Mouse (Mus musculus) megakaryocyte progenitor cell, adult 5-6 weeks (primary cell): Measurements from ENCODE around the gene Gjc1. TPM values are rescaled to one million over a fixed set of nuclear protein-coding genes. Genes with fewer than 3 reads are reported as not detected.

Experiments used
- ATAC-seq: replicated peaks from 2 replicates; pipeline ENCODE4 v1.8.0; 2016; ENCODE audit warnings: mild to moderate bottlenecking, moderate TSS enrichment, inconsistent platforms; ENCODE audit not compliant: poor library complexity
- total RNA-seq, 2 experiments: library from RNA; stranded (forward) in 1 of 2; stranded (reverse) in 1 of 2; fragments of 157-497, 149-512 nt in 1 of 2; fragments of 200-1000 nt in 1 of 2; gene quantifications; 2 replicates each; pipeline versions ENCODE4 v1.2.3 to v1.2.4; 2015 to 2017

Gene Gjc1
- total RNA-seq, 2 experiments from 2014 or later: not detected

DNA sequence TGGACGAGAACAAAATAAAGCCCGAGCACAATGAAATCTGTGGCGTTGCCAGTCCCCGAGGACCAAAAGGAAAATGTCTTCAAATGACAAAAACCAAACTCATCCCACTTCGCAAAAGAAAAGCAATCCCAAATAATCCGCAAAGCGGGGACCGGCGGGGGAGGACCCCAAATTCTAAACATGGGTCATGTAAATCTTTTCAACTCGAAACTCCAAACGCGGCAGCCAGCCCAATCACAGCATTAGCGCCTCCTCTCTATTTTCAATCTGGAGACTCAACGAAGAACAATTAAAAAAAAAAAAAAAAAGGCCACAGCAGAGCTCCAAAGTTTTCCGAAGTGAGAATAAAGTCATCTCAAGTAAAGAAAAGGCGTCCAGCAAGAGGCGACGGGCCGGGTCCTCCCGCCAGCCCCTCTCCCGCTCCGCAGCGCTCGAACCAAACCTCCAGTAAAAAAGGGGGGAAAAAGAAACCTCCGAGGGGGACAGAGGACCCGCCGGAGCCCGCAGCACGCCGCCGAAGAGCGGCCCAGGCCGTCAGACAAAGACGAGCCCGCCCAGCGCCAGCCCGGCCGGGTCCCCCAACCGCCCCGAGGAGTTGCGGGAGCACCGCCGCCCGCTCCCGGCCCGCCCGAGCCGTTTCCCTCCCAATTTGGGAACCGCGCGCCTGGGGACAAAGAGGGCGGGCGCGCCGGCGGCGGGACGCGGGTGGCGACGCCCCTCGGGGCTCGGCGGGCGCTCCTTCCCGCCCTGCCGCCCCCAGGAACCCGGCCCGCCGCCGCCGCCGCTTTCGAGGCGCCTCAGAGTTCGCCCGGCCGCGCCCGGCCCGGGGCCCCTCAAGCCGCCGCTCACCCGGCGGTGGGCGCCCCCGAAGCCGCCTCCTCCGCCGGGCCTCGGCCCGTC, 1.1 kb downstream of the Gjc1 start:
- ATAC-seq: no peak

DNA sequence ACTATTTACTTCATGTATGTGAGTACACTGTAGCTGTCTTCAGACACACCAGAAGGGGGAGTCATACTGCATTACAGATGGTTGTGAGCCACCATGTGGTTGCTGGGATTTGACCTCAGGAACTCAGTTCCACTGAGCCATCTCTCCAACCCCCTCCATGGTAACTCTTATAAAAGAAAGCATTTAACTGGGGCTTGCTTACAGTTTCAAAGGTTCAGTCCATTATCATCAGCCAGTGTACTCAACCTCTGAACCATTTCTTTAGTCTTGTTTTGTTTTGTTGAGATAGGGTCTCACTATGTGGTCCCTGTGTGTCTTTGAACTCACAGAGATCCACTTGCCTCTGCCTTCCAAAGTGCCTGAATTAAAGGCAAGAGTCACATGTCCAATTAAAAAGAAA, 4.6 kb downstream of the Gjc1 start:
- ATAC-seq: no peak

DNA sequence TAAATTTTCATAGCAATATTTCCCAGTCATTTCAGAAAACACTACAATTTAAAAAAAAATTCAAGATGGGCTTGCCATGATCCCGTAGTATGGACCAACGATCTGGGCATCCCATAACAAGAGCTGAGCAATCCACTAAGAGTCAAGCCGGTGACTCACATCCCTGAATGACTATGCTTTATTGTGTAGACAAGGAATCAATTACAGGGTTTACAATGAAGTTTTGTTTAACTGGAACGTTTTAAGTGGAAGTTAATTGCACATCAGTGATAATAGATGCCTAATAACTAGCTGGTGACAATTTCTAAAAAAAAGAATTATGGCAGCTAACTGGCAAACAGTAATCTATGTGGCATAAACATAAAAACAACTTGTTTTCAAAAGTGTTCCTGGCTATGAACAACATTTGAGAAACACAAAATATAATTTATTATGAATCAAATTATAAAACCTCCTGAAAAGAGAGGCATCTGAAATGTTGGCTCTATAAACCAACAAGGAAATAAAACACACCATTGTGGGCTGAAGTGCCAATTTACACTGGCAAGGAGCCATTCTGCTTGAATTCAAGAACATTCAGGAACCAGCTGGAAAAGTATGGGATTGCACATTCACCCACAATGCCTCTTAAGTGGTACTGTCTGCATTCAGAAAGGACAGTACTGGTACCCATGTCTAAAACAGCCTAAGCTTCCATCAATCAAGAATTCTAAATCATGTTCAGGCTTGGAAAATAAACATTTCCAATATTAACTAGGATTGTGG, 8.6 kb downstream of the Gjc1 start:
- ATAC-seq: no peak

DNA sequence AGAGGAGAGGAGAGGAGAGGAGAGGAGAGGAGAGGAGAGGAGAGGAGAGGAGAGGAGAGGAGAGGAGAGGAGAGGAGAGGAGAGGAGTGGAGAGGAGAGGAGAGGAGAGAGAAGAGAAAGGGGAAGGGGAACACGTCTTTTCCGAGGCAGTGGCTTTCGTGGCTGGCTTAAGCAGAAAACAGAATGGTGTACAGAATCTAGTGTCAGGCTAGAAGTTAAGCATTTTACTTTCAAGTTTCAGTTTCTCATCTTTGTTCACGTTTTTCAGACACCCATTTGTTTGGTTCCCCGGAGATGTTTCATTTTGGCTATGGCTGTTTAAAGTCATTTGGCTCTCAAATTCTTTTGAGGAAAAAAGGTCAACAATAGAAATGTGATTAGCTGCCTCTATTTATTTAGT, 11.3 kb downstream of the Gjc1 start:
- ATAC-seq: no peak

DNA sequence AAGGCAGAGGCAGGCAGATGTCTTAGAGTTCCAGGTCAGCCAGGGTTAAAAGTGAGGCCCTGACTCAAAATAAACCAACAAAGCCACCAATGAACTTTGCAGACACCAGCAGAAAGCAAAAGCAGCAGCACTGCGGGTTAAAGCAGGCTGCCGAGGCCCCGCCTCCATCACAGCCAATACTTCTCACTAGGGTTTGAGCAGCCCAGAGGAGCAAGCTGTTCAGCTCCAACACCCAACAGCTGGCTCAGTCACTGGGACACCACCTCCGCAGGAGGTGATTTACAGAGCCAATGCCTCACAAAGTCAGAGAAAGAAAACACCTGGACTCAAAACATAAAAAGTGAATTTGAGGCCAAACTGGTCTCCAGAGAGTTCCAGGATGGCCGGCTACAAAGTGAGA, 16.0 kb downstream of the Gjc1 start:
- no peak for ATAC-seq

DNA sequence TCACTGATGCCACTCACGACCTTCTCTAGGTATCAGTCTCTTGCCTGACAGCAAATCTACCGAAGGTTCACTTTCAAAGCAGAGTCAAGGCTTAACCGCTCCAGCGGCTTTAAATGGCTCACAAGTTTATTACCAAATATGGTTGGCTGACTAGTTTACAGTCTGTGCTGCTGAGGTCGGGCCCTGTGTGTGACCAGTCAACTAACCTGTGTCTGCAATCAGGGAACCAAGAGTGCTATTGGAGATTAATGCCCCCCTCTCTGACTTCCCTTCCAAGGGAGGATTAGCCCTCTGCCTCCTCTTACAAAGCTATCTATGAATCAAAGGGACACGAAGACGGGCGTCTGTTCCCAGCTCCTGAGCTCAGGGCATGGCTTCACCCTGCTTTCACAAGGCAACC, 25.3 kb downstream of the Gjc1 start:
- no peak for ATAC-seq

DNA sequence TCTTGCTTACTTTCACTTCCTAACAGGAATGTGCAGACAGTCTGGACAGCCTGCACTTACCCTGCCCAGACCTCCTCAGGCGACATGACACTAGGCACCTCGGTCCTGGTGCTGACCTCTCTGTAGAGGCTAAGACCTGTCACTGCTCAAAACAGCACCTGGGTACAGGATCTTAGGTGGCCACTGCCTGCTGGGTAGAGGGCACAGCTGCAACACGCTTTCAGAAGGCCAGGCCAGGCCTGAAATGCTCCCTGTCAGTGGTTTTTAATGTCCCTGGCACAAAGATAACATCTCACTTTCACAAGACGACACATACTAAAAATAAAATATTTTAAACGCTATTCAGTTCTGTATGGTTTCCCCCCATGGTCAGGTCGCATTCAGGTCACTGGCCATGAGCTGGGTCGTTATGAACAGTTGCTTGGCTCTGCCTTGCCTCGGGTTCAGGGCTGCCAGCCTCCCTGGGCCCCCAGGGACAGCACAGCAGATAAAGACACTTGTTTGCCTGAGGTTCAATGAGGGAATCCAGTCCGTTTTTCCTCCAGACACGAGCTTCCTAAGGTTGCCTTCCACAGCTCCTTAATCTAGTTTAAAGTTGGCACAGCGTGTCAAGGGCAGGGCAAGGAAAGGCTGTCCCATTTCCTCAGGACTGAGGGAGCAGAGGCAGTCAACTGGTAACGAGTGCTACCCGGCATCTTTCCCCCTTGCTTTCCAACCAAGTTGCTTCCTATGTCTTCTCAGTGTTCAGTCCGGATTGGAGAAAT, 27.6 kb downstream of the Gjc1 start:
- ATAC-seq: no peak

DNA sequence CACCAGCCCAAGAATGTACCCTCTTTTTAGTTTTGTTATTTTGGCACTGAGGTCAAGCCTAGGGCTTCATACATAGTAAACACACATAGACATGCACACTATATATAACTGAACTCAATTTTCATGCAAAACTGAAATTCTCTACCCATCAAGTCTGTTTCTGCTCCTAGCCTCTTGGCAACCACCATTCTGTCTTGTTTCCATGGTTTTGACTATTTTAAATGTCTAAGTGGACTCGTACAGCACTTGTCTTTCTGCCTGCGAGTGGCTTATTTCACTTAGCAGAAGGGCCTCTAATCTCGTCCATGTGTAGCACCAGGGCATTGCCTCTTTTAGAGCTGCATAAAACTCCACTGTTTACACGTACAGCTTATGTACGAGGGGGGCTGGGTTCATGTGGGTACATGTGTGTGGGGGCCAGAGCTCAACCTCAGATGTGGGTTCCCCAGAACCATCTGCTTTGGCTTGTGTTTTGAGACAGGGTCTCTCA, 31.8 kb downstream of the Gjc1 start:
- ATAC-seq: no peak

DNA sequence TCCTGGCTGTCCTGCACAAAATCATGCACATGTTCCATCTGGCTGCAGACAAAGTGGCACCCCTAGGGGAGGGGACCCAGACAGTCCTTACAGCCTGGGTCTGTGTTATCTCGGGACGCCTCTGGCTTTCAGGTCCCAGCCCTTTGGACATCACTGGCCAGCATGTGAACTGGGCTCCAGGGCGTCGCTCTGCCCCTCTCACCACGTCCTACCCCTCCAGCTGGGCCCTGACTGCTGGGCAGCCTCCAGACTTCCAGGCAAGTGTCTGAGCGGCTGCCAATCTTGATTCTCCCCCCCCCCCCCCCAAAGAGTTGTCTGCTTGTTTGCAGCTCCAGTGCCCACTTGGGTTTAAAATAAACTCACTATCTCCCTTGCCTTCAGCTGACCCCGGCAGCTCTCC, 36.1 kb downstream of the Gjc1 start:
- no peak for ATAC-seq

DNA sequence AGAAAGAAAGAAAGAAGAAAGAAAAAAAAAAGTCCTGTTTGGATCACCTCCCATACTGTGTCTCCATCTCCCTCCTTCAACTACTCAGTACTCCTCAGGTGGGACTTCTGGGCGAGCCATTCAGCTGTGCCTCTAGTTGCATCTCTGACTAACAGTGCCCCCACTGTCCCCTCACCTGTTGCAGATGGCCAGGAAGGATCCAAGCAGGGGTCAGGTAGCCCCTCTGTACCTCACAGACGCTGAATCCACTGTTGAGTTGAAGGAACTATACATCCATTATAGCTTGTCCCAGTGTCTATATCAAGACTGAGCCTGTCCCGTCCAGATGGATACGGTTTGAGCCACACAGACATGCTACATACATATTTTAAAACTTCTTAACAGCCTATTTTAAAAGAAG, 38.0 kb downstream of the Gjc1 start:
- no peak for ATAC-seq

DNA sequence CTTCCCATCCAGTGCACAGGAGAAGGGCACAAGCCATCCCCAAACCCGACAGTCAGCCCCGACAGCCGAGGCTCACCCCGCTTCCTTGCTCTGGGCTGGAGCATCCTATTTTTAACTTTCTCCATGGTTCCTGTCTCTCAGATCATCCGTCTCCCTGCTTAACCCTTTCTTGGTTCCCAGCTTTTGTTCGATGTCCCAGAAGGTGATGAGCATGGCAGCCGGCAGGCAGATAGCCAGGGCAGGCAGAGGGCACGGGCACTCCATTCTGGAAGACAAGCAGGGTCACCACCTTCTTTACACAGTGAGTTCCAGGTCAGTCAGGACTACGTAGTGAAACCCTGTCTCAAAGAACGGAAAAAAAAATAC, 38.5 kb downstream of the Gjc1 start:
- no peak for ATAC-seq

DNA sequence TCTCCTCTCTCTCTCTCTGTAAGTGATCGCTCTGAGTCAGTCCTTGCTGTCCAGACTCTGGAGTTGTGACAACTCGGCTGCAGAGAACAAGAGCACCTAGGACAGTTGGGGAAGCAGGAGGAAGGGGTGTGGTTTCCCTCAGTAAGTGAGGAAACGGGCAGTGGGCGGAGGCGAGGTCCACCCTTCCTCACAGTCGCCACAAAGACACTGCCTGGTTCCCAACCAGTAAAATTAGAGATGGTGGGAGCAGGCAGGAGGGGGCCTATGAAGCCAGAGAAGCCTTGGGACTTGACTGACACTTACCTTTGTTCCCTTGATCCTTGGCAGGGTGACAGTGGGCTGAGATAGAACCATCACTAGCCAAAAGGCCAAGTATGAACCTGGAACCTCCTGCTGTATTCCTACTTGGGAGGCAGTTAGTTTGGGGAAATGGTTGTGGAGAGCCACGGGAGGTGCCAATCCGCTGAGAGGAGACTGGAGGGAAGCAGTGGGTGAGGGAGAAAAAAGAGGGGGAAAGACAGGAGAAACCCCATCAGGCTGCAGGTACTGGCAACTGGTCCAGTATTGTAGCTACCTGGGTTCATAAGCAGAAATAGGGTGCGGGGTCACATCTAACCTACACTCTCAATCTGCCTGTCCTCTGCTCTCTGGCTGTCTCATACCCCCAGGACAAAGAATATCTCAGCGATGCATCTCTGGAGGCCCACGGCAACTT, 39.1 kb downstream of the Gjc1 start:
- ATAC-seq: peak; percentile 79

DNA sequence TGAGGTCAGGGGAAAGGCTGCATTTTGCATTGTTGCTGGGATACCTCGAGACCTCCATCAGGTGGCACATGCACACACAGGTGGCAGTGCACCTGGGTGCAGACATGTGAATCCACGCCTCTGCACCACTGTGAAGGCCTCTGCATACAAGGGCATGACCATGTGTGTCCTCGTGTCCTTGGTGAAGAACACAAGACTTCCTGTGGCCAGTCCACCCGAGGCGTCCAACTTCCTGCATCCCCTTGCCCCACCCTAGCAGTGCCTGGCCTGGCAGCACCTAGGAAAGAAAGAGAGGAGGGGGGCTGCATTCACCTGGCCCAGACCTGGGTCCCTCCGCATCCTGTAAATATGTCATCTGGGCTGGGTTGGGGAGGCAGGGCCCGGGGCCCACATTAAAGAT, 39.7 kb downstream of the Gjc1 start:
- no peak for ATAC-seq

DNA sequence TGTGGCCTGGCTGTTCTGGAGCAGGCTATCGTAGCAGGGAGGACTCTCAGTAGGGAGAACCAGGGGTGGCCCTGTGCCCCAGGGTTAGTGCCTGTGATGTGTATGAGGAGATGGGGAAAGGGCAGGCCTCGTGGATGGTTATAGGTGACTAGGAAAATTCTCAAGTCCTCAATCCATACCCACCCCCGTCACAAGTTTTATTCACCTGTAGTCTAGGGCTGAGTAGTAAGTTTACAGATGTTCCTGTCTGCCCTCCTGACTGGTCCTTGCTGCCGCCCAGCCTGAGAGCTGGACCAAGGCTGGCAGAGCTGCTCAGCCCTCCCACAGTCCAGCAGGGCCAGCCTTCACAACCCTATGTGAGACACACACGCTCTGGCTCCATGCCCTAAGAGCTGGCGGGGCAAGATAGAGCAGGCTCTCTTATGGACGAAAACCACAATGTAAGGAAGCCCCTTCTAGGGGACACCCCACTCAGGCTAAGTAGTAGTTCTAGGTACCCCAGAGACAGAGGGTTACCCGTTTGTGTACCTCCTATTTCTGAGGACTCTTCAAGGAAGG, 40.3 kb downstream of the Gjc1 start:
- no peak for ATAC-seq

DNA sequence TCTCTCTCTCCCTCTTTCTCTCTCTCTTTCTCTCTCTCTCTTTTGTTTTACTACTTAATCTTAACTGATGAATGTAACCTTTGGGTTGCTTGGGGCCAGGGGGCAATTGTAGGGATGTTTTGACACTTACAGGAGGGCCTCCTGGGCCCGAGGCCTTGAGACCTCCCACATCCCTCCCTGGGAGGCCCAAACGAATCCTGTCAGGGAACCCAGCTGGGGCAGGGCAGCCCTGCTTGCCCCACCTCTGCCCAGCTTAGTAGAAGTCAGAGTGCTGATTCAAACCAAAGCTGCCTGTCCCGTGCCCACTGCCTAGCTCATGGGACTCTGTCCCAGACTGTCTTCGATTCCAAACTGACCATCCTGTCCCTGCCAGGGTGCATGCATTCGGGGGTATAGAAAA, 40.9 kb downstream of the Gjc1 start:
- ATAC-seq: no peak

DNA sequence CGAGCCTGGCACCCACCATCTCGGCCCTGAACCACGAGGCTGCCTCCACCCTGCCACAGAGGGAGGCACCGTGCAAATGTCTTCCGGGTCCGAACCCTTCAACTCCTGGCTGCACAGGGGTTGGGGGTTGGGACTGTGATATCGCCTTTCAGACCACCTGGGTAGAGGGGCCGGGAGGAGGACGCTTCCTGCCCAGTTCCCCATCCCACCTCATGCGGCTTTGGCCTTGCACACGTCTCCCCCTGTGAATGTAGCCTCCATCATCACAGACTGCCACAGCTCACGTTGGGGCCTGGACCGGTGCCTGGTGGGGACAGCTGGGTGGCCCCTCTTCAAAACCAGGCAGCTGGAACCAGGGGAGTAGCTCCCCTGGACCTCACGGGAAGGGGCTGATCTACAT, 41.3 kb downstream of the Gjc1 start:
- ATAC-seq: no peak

DNA sequence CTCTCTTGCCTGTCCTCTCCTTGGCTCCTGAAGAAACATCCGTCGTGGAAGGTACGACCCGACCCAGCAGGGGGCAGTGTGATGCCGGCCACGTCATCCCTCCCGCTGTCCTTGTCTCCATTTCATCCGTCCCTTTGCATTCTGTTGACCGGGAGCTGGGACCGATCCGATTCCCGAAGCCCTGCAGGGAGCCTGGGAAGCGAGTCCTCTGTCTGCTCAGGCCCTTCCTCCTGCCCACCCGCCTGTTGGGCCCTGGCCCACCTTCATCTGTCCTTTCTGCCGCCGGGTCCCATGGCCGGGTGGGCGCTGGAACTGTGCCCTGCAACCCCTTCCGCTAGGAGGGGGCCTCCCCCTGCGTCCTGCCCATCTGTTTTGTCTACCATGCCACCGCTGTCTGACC, 41.9 kb downstream of the Gjc1 start:
- no peak for ATAC-seq

DNA sequence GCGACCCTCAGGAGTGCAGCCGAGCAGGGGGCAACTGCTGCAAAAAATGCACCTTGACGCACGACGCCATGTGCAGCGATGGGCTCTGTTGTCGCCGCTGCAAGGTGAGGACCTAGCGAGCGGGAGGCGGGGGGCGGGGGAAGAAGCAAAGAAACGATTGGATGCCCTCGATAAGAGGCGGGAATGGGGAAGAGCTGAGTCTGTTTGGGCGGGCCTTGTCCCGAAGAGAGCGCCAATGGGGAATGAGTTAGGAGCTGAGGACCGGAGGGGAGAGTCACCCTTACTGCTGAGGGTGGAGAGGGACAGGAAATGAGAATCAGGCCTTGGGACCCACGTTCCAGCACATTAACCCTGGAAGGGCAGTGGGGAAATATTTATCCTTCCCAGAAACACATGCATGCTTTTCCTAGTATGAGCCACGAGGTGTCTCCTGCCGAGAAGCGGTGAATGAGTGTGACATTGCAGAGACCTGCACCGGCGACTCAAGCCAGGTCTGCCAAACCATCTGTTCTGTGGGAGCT, 44.8 kb downstream of the Gjc1 start:
- ATAC-seq: peak; percentile 67

DNA sequence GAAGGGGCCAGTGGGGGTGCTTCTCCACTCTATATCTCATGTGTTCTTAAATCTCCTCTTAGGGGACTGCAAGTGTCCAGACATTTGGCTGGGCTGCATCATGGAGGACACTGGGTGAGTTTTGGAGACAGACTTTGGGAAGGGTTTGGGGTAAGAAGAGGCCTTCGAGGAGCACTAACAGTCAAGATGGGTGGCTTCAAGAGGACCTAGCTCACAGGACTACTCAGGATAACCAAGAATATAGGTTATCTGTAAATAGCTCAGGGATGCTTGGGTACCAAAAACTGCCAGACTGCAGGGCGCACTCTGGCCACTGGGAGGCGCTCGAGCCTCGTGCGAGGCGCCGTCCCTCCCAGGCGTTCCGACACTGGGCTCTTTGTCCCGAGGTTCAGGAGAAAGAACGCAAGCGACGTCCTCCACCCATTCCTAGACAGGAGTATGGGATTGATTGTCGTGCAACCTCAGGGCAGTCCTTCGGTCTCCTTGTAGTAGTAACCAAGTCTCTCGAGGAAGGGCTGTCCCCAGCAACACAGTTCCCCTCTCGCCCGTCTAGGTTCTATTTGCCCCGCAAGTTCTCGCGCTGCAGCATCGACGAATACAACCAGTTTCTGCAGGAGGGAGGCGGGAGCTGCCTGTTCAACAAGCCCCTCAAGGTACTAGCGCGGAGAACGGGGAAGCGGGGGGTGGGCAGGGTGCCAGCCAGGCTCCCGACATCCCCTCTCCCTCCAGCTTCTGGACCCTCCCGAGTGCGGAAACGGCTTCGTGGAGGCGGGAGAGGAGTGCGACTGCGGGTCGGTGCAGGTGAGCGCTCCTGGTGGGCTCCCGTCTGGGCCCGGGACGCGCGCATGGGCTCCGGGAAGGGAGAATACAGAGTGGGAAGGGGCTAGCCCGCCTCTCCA, 45.5 kb downstream of the Gjc1 start:
- peak; percentile 88 for ATAC-seq
